Mouse (Mus musculus): ENCODE results near the gene Cradd.

The Cradd gene

DNA sequence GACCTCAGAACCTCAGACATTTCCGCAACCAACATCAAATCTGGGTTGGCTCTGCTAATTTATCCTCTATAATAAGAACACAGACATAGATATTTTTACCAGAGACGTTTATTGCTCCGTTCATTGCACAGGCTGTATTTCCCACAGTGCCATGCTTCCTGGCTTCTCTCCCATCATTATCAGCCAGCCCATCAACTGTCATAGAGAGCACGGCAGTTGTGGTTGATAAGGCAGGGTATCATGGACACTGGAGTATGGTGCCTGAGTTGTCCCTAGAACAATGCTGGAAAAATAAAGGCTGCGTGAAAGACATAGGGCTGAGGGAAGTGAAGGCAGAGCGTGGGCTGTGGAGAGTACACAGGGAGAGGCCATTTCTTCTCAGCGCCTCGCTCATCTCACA is 116.5 kb downstream of the Cradd start:
- DNase-seq (ENCODE audit: low read depth, low spot score) = no peak

DNA sequence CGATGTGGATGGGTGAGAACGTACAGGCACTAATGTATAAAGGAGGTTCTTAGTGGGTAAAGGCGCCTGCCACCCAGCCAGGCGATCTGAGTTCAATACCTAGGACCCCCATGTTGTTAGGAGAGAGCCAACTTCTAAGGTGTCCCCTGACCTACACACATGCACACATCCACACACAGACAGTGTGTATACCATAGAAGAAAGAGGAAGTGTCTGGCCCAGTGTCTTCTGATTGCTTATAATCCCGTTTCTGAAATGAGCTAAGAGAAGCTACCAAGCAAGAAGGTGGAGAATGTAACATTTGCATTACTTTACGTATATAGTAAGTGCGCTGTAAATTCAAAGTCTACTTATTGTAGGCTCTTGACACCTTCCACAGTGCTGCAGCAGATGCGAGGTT is 122.4 kb downstream of the Cradd start:
- DNase-seq (ENCODE audit: low read depth, low spot score) = no peak

DNA sequence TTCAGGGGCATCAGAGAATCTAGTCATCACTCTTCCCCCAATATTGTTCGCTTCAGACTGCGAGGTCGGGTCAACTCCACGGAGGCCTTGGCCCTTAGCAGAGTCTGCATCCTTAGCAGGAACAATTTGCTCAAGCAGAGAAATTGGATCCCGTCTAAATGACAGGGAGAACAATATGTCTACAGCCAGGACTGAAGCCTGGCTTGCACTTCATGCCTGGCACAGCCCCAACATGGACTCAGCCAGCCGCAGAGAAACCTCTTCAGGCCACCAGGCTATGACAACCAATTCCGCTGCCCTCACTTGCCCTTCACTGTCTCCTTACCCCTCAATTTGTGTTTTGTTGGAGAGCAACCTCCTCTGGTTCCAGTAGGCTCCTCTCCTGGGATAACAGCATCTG is 123.6 kb downstream of the Cradd start:
- DNase-seq (ENCODE audit: low read depth, low spot score) = no peak

DNA sequence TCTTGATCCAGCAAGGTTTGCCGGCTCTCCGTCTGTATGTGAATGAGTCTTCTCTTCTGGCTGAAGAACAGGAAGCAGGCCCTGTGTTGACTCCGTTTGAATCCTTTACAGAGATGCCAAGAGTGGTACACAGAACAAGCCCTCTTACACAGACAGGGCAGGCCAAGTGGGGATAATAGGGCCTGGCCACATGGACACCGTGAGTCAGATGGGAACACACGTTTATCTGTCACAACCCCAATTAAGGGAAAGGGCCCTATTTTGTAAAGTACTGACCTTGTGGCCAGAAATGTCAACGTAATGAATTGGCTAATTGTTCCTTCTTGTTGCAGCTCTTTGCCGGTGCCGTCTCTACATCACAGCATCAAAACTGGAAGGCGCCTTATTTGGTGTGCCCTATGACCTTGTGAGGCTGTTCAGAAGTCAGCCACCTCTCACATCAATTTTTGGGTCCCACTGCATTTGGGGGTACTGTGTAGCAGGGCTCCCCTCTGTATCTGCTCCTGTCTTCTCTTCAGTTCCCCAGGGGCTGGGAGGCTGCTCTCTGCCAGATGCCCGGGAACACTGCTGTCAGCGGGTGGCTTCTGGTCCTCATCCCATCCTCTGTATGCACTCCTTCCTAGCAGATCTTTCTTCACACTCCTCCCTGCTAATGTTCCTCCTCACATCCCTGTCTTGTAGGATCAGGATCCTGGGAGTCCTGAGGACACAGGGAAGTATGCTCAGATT is 124.2 kb downstream of the Cradd start:
- no peak for DNase-seq (ENCODE audit: low read depth, low spot score)

DNA sequence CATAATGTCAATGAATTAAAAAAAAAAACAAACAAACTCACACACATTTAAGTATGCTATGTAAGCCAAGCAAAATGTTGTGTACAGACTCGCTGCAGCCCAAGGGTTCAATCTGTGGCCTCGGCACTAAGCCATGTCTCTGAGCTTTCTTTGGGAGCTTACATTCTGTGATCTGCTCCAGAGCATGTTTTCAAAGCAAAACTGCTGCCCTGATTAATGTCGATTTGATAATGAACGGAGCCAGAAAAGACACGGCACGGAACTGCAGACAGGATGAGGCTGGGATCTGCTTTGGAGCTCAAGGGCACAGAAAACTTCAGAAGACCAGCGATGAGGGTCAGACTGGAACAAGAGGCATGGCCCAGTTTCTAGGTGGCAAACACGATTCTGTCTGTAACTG is 126.6 kb downstream of the Cradd start:
- no peak for DNase-seq (ENCODE audit: low read depth, low spot score)

DNA sequence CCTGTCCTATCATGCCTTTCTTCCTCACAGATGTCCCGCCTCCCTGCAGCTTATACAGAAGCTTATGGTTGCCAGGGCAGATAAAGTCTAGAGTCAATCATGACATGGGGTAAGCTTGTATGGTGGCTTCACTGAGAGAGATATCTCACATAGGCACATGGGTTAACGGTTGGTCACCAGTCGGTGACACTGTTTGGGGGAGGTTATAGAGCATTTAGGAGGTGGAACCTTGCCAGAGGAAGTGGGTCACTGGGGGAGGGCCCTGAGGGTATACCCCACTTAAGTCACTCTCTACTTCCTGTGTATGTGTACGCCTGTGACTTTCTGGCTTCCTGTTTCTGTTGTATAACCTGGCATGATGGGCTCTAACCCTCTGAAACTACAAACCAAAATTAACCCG is 128.2 kb downstream of the Cradd start:
- no peak for DNase-seq (ENCODE audit: low read depth, low spot score)

DNA sequence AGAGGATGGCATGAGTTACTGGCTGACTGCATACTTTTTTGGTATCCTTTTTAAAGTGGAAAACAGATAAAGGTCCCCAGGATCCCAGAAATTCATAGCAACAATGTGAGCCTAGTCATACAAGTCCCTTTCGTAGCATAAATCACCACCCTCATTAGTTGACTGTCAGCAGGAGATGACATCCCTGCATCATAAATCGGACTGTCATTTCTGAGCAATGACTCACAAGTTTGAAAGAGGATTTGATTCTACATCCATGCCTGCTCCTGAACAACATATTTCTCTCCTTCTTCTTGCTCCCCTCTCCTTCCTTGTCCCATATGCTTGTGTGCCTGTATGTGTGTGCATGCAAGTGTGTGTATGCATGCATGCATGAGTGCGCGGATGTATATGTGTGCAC is 129.2 kb downstream of the Cradd start:
- DNase-seq (ENCODE audit: low read depth, low spot score) = no peak

DNA sequence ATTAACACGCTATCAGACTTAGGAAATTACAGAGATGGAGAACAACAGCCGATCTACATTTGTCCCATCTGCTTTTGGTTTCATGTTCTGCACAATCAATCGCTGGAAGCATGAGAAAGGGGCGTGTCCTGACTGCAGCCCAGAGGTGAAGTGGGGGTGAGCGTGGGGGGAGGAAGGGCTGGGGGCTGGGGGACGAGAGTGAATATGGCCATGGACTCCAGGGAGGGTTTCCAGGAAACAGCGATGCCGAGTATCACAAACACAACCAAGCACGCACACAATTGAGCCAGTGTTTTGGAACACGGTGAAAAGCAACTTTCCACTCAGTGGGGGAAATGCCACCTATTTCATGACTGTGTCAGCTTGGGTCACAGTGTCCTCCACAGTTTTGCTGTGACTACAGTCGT is 130.1 kb downstream of the Cradd start:
- no peak for DNase-seq (ENCODE audit: low read depth, low spot score)

DNA sequence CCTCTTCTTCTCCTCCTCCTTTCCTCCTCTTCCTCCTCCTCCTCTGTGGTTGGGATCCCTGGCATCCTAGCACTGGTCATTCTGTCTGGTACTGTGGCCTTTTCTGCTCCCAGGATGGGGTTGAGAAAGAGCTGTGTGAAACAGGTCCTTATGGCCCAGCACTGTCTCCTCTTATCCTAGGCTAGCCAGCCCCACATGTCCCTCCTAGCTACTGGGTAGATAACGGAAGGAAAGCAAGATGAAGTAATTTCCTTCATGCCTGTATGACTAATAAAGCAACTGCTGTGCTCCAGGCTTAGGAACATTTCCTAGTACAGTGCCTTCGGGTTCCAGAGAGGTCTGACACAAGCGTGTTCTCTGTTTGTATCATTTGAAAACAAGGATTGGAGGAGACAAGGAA is 132.1 kb downstream of the Cradd start:
- no peak for DNase-seq (ENCODE audit: low read depth, low spot score)

DNA sequence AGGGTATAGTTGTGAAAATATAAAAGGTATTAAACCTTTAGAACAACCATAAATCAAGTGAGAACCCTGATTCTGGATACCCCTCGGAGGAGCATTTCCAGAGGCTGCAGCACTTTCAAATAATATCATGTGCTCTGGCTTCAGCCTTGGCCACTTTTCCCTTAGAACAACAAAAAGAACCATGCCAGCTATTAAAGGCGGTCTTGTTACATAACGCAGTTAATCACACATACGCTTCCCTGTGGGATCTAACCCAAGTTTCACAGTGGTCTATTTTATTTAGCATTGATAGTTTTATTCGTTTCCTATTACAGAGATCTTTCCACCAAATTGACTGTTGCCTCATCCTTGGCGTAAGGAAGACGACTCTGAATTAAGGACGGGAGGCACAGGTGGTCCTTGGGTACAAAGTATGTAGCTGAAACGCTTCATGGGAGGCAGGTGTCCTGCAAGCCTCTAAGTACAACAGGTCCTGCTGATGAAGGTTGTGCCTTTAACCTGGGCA is 132.7 kb downstream of the Cradd start:
- DNase-seq (ENCODE audit: low read depth, low spot score) = no peak

DNA sequence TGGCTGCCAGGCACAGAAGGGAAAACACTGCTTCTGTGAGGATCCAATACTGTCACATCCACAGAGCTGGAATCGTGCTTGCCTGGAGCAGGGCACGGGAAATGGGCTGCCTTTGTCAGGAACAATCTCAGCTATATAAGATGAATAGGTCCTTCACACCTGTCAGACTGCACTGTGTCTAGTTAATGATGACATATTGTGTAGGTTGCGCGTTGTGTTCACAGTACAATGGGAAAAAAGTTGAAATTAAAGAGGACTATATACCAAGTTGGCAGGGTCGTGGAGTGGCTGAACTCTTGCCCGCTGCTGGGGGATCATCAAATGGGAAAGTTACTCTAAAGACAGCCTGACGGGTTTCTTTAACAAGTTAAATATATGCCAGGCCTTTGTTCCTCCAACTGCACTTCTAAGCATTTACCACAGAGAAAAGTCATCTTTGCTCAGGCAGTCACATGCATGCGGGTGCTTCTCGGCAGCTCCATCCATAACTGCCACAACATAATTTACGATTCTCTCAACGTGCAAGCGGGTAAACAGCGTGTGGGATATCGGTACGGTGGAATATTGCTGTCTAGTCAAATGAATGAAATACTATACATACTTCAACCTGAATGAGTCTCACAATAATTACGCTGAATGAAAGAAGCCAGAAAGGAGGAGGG is 134.3 kb downstream of the Cradd start:
- no peak for DNase-seq (ENCODE audit: low read depth, low spot score)

DNA sequence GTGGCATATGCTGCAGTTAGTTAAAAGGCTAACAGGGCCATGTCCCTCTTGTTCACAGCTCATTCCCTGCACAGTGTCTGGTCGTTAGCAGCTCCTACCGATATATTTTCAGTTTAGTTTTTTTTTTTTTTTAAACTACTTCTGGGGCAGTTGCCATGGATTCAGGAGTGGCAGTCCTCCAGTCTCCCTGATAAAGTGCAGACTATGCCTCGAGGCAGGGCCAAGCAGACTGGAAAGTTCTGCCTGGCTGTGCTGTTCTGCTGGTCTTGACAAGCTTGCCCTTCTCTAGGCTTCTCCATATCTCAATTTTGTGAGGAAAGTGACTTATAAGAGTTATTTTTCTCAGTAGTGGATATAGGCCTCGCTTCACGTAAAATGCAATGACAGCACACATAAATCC is 139.7 kb downstream of the Cradd start:
- DNase-seq (ENCODE audit: low read depth, low spot score) = no peak

DNA sequence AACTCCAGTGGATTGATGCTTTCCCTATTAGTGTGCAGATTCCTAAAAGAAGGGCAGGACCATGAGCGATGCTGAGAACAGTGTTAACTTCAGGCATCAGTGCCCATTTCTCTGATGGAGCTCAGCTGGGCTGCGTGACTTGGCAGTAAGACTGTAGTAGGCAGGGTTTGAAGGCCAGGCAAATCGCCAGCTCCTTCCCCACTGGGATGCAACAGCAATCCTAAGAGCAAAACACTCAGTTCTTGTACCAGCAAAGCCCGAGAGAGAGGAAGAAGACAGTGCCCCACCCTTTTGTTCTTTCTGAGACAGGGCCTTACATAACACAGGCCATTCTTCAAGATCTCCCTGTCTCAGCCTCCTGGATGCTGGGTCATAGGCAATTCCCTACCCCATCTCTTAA is 140.9 kb downstream of the Cradd start:
- DNase-seq (ENCODE audit: low read depth, low spot score) = no peak

DNA sequence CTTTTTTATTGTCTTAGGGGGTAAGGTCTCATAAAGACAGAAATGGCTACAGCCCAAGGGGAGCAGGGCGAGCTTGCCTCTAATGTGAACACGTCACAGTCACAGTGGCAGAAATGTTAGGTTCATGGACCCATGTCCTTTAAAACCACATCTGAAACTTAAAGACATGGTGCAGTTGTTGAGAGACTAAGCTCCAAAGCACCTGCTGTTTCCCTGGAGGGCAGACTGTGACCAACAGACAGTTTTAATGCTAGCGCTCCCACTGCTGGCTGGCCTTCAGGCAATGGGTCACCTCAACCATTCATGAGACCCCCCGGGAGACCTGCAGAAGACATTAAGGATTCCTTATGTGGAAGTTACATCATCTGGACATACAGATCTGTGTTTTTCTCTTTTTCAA is 141.5 kb downstream of the Cradd start:
- DNase-seq (ENCODE audit: low read depth, low spot score) = no peak

DNA sequence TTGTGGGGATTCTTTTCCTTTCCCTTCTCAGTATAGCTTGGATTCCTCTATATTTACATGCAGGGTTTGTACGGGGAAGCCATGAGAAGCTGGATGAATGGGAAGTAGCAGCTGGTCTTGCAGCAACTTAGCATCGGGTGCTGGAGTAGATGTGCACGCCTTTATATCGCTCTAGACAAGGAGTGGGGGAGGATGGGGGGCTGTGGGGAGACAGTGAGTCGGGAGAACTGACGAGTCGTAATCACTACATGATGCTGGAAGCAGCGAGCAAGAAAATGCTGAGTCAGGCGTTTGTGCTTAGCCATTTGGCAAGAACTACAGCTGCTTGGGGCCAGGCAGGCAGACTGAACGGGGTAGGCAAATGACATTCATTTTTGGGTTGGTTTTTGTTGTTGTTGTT is 142.4 kb downstream of the Cradd start:
- DNase-seq (ENCODE audit: low read depth, low spot score) = no peak

DNA sequence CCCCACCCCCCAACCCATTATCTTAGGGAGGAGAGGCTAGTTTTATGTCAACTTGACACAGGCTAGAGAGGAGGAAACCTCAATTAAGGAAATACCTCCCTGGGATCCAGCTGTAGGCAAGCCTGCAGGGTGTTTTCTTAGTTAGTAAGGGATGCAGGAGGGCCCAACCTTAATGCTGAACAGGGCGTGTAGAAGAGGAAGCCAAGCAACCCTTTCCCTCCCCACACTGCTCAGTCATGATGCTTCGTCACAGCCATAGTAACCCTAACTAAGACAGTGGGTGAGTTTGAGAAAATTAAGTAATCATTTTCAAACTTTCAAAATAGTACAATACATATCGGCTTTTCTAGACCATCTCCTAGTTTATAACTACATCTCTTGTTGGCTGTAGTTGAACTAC is 143.0 kb downstream of the Cradd start:
- no peak for DNase-seq (ENCODE audit: low read depth, low spot score)

DNA sequence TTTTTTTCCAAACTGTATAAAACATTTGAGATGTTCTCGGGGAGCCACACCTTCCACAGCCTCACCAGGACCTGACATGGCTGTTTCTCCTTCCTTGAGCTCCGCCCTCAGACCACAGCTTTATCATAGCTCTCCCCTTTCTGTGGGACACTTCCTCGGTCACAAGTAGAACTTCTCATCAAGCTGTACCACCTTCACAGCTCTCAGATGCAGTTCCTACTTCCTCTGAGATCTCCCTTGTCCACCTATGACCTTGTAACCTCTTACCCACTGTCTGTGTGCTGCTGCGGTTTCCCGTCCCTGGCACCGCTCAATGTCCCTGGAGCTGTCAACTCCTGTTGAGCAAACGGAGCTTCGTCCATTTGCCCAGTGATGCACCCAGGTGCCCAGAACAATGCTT is 143.8 kb downstream of the Cradd start:
- DNase-seq (ENCODE audit: low read depth, low spot score) = no peak

DNA sequence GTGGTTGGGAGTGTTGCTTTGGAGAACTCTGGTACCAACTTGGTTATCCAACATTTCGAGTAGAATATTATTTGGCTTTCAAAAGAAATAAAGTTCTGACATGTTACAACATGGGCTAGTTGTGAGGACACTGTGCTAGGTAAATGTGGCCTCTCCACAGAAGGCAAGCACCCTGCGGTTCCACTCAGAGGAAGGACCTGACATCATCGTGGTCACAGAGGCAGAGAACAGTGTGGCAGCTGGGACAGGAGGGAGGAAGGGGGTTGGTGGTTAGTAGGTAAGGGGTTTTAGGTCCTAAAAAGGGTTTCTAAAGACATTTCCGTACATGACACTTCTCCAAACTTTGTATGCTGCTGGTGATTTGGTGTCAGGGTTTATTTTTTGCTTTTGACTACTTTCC is 145.1 kb downstream of the Cradd start:
- DNase-seq (ENCODE audit: low read depth, low spot score) = no peak

DNA sequence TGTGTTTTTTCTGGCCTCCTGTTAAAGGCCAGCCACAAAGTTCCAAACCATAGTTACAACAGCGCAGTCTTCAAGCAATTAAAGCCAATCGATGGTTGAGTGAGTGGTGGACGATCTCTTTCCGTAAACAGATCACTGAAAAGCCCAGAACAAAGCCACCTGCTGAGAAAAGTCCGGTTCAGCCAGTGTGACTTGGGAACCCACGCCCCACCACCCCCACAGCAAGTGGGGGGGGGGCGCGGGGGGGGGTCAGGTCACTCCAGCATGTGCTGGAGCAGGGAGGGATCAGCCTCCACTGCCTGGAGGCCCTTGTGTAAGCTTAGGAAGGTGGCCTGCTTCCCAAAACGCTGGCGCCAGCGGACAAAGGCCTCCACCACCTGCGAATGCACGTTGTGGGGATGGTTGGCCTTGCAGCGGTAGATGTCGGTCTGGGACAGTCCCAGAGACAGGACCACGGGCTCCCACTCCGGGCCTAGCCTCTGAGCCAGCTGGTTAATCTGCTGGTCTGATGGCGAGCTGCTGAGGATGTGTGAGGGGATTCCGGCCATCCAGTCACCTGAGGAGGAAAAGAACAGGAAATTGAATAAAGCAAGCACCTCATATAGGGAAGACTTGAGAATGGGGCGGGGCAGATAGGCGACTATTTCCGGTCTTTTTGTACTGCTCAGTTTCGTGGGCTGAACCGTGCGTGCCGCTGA is 148.4 kb downstream of the Cradd start:
- DNase-seq (ENCODE audit: low read depth, low spot score) = peak; percentile 29

DNA sequence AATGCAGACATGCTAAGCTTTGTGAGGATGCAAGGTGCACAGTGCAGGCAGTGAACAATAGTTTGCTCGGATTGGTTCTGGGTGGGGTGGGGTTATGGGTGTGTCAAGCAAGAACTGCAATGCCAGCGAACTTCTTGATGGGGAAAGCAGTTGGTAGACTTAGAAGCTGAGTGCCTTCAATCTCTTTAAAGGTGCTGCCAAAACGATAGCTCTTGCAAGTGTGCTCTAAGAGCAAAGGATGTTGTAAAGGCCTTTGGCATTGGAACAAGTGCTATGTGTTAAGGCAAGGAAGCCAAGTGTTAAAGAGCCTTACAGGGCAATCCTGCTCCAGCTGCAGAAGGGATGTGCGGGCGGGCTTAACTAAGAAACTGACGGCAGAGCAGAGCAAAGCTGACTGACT is 149.7 kb downstream of the Cradd start:
- DNase-seq (ENCODE audit: low read depth, low spot score) = no peak

DNA sequence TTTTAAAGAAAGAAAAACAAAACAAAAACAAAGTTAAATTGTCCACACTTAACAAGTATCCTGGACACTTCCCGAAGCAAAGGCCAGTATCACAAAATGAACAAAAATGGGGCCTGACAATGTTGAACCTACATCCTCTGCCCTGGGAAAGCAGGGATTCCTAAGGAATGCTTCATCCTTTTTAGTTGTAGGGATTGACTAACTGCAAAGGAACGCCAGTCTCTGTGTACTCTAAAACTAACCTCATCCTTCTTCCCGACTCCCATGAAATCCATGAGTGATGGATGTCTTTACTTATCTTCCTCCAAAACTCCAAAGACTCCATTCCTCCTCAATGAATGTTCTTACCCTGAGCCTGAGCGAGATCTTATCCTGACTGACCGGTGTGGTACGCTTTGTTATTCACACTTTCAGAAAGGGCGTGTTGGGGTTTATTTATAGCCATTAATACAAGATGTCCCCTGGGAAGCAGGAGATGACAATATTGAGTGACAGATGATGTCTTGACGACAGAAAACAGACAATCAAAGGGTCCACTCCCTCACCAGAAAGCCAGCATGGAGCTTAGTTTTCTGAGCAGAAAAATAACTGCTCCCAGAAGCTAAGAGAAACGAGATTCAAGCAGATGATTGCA is 153.1 kb downstream of the Cradd start:
- no peak for DNase-seq (ENCODE audit: low read depth, low spot score)

DNA sequence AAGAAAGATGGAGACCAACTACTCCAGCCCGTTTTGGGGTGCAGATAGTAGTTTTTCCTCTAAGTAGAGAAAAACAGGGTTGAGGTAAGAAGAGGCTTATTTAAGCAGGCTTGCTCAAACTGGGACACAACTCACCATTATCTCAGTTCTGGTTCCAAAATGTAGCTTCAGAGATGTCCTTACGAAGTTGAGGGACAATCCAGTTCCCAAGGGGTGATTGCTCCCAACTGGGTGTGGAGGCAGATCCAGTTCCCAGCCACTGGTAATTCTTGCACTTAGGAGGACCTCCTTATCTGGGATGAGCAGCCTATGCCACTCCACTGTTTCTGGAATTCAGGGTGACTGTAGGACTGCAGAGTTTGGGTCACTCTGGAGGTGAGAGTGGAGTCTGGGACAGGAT is 159.0 kb downstream of the Cradd start:
- no peak for DNase-seq (ENCODE audit: low read depth, low spot score)
